Mouse (Mus musculus): ENCODE data around the gene Ryr1.

Gene Ryr1

GRCm38 (mm10) chr7:29039985-29040661, 84.9 kb downstream of the Ryr1 start:
- TF ChIP-seq GATA4 (IDR thresholded peaks at IDR 0.05; ENCODE audit: insufficient replicate concordance, low read length), result no peak

- TF ChIP-seq GATA4 (IDR thresholded peaks at IDR 0.05; ENCODE audit: insufficient replicate concordance, low read length), result no peak
These were observed 85.4 kb downstream of the Ryr1 start for GRCm38 (mm10) chr7:29039604-29039984.

- TF ChIP-seq GATA4 (IDR thresholded peaks at IDR 0.05; ENCODE audit: insufficient replicate concordance, low read length), result no peak
These were observed 87.7 kb downstream of the Ryr1 start for GRCm38 (mm10) chr7:29037261-29037660.

- no peak for TF ChIP-seq GATA4 (IDR thresholded peaks at IDR 0.05; ENCODE audit: insufficient replicate concordance, low read length)
These were observed 92.3 kb downstream of the Ryr1 start for GRCm38 (mm10) chr7:29032685-29033084.

GRCm38 (mm10) chr7:29031641-29032040, 93.3 kb downstream of the Ryr1 start:
- TF ChIP-seq GATA4 (IDR thresholded peaks at IDR 0.05; ENCODE audit: insufficient replicate concordance, low read length), result no peak

- TF ChIP-seq GATA4 (IDR thresholded peaks at IDR 0.05; ENCODE audit: insufficient replicate concordance, low read length), result no peak
These were observed 95.0 kb downstream of the Ryr1 start for GRCm38 (mm10) chr7:29029690-29030656.

- no peak for TF ChIP-seq GATA4 (IDR thresholded peaks at IDR 0.05; ENCODE audit: insufficient replicate concordance, low read length)
These were observed 96.2 kb downstream of the Ryr1 start for GRCm38 (mm10) chr7:29028761-29029160.

GRCm38 (mm10) chr7:29026811-29027210, 98.2 kb downstream of the Ryr1 start:
- no peak for TF ChIP-seq GATA4 (IDR thresholded peaks at IDR 0.05; ENCODE audit: insufficient replicate concordance, low read length)

- no peak for TF ChIP-seq GATA4 (IDR thresholded peaks at IDR 0.05; ENCODE audit: insufficient replicate concordance, low read length)
These were observed 98.8 kb downstream of the Ryr1 start for GRCm38 (mm10) chr7:29026195-29026594.

- TF ChIP-seq GATA4 (IDR thresholded peaks at IDR 0.05; ENCODE audit: insufficient replicate concordance, low read length), result no peak
These were observed 99.4 kb downstream of the Ryr1 start for GRCm38 (mm10) chr7:29025566-29025965.

GRCm38 (mm10) chr7:29023514-29023913, 101.5 kb downstream of the Ryr1 start:
- no peak for TF ChIP-seq GATA4 (IDR thresholded peaks at IDR 0.05; ENCODE audit: insufficient replicate concordance, low read length)

GRCm38 (mm10) chr7:29022479-29022878, 102.5 kb downstream of the Ryr1 start:
- no peak for TF ChIP-seq GATA4 (IDR thresholded peaks at IDR 0.05; ENCODE audit: insufficient replicate concordance, low read length)

- TF ChIP-seq GATA4 (IDR thresholded peaks at IDR 0.05; ENCODE audit: insufficient replicate concordance, low read length), result no peak
These were observed 105.3 kb downstream of the Ryr1 start for GRCm38 (mm10) chr7:29019447-29020220.

GRCm38 (mm10) chr7:29017222-29017621, 107.8 kb downstream of the Ryr1 start:
- TF ChIP-seq GATA4 (IDR thresholded peaks at IDR 0.05; ENCODE audit: insufficient replicate concordance, low read length), result no peak

GRCm38 (mm10) chr7:29016440-29016839, 108.5 kb downstream of the Ryr1 start:
- no peak for TF ChIP-seq GATA4 (IDR thresholded peaks at IDR 0.05; ENCODE audit: insufficient replicate concordance, low read length)

Data from liver, adult (tissue).